Mouse (Mus musculus): Measurements from ENCODE around the gene Cenpa.
"Not testable (repeated sequence)": the region's sequence is repeated elsewhere in the genome, so short reads cannot be mapped to it uniquely, and the experiment has no call there.

Gene Cenpa

GRCm38 (mm10) chr5:30679593-30679992 is 13.0 kb downstream of the Cenpa start:
- no peak for DNase-seq (ENCODE audit: low spot score in 2 of 2)

GRCm38 (mm10) chr5:30681970-30682369 is 15.4 kb downstream of the Cenpa start:
- no peak for DNase-seq (ENCODE audit: low spot score in 2 of 2)

- DNase-seq (ENCODE audit: low spot score in 2 of 2): no peak
These were observed 16.5 kb downstream of the Cenpa start for GRCm38 (mm10) chr5:30682967-30683600.

- no peak for DNase-seq (ENCODE audit: low spot score in 2 of 2)
These were observed 17.4 kb downstream of the Cenpa start for GRCm38 (mm10) chr5:30683993-30684392.

GRCm38 (mm10) chr5:30686781-30687180 is 20.2 kb downstream of the Cenpa start:
- peak in 1 of 2 experiments; percentile 46 for DNase-seq (ENCODE audit: low spot score in 2 of 2)

GRCm38 (mm10) chr5:30700361-30701000 is 33.9 kb downstream of the Cenpa start:
- DNase-seq (ENCODE audit: low spot score in 2 of 2): no peak

- DNase-seq (ENCODE audit: low spot score in 2 of 2): not testable (repeated sequence)
These were observed 34.8 kb downstream of the Cenpa start for GRCm38 (mm10) chr5:30701373-30701772.

- no peak for DNase-seq (ENCODE audit: low spot score in 2 of 2)
These were observed 35.3 kb downstream of the Cenpa start for GRCm38 (mm10) chr5:30701866-30702265.

GRCm38 (mm10) chr5:30709744-30710383 is 43.3 kb downstream of the Cenpa start:
- DNase-seq (ENCODE audit: low spot score in 2 of 2): peak; percentile 72 to 83

- peak; percentile 71 to 78 for DNase-seq (ENCODE audit: low spot score in 2 of 2)
These were observed 43.9 kb downstream of the Cenpa start for GRCm38 (mm10) chr5:30710486-30710885.

GRCm38 (mm10) chr5:30711147-30712001 is 44.8 kb downstream of the Cenpa start, which contains the start of gene Dpysl5:
Gene Dpysl5 (plus strand): TSS chr5:30711564.
- peak; percentile 73 to 80 for DNase-seq (ENCODE audit: low spot score in 2 of 2)

GRCm38 (mm10) chr5:30712002-30712390 is 45.4 kb downstream of the Cenpa start:
- peak in 1 of 2 experiments; percentile 33 for DNase-seq (ENCODE audit: low spot score in 2 of 2)

GRCm38 (mm10) chr5:30712441-30713298 is 46.1 kb downstream of the Cenpa start:
- peak; percentile 9 to 15 for DNase-seq (ENCODE audit: low spot score in 2 of 2)

- DNase-seq (ENCODE audit: low spot score in 2 of 2): peak; percentile 18 to 22
These were observed 46.7 kb downstream of the Cenpa start for GRCm38 (mm10) chr5:30713299-30713675.

- DNase-seq (ENCODE audit: low spot score in 2 of 2): no peak
These were observed 47.1 kb downstream of the Cenpa start for GRCm38 (mm10) chr5:30713691-30714090.

GRCm38 (mm10) chr5:30716311-30716710 is 49.7 kb downstream of the Cenpa start:
- DNase-seq (ENCODE audit: low spot score in 2 of 2): no peak

GRCm38 (mm10) chr5:30717506-30717905 is 50.9 kb downstream of the Cenpa start:
- no peak for DNase-seq (ENCODE audit: low spot score in 2 of 2)

GRCm38 (mm10) chr5:30717991-30718703 is 51.6 kb downstream of the Cenpa start:
- DNase-seq (ENCODE audit: low spot score in 2 of 2): peak in 1 of 2 experiments; percentile 40

- no peak for DNase-seq (ENCODE audit: low spot score in 2 of 2)
These were observed 55.4 kb downstream of the Cenpa start for GRCm38 (mm10) chr5:30721935-30722334.

Data from frontal cortex, postnatal 36 days (tissue).